In genomic region chr9:70782191-70782590, GRCm38 (mm10) we compare ENCODE assay signal across 31 mouse cellular contexts.
A peak's percentile ranks its signal among the peaks of the same experiment; 100 is the strongest.
DNase-seq lines count a peak whose midpoint lies in the region; ATAC-seq and TF ChIP-seq lines count a peak whose summit lies in the region.
"Had no signal": no experiment of that assay in that cellular context is flagged by ENCODE, and none has a peak within 500 bp of the region (broad histone marks: within the 10 kb centered on the region; RNA-seq: fewer than 3 reads in every experiment).

No protein-coding gene starts in this region.

- 50% methylated on average over 3 of the region's 3 CpGs for WGBS in embryonic facial prominence, embryonic 13.5 days
- WGBS in stomach, postnatal 0 days, result 86% methylated on average over 3 of the region's 3 CpGs

- peaks cover 16% of the 10 kb centered on the region for H3K36me3 ChIP-seq in embryonic facial prominence, embryonic 13.5 days
- H3K36me3 ChIP-seq in stomach, postnatal 0 days (ENCODE audit: control insufficient read depth, insufficient read depth, low read length), result peaks cover 6% of the 10 kb centered on the region; the same call in 1 of the 2 replicates
- H3K36me3 ChIP-seq: intestine, embryonic 15.5 days had no signal

- intact Hi-C loops in heart, postnatal 14 days (cut with DNase I), result no loop called here

- H3K4me1 ChIP-seq in embryonic facial prominence, embryonic 13.5 days, result 0 out of 2 replicates have a peak, but pooled peaks cover 2% of the 10 kb centered on the region
- no peaks in the 10 kb centered on the region for H3K4me1 ChIP-seq in stomach, postnatal 0 days (replicated peaks; ENCODE audit: control insufficient read depth, insufficient read depth)
- H3K4me1 ChIP-seq: heart, embryonic 10.5 days; hindbrain, embryonic 12.5 days; intestine, embryonic 15.5 days; neural tube, embryonic 13.5 days had no signal

- no peaks in the 10 kb centered on the region for H3K9me3 ChIP-seq in embryonic facial prominence, embryonic 13.5 days
- no peaks in the 10 kb centered on the region for H3K9me3 ChIP-seq in stomach, postnatal 0 days (ENCODE audit: control insufficient read depth, low read length)
- H3K9me3 ChIP-seq: heart, embryonic 10.5 days; heart, embryonic 15.5 days; hindbrain, embryonic 12.5 days; intestine, embryonic 15.5 days; liver, embryonic 12.5 days; neural tube, embryonic 13.5 days had no signal

- H3K27me3 ChIP-seq in embryonic facial prominence, embryonic 13.5 days, result no peaks in the 10 kb centered on the region
- no peaks in the 10 kb centered on the region for H3K27me3 ChIP-seq in stomach, postnatal 0 days (ENCODE audit: control insufficient read depth, insufficient read depth, low read length)
- H3K27me3 ChIP-seq: CH12.LX; heart, embryonic 15.5 days; hindbrain, embryonic 12.5 days; intestine, embryonic 15.5 days; liver, embryonic 12.5 days; neural tube, embryonic 13.5 days had no signal

- peak; percentile 66; the same call in 1 of the 2 replicates for ATAC-seq in cerebellum, adult (ENCODE audit: insufficient number of reproducible peaks, low FRiP score, low TSS enrichment)
- ATAC-seq in embryonic facial prominence, embryonic 13.5 days (ENCODE audit: insufficient number of reproducible peaks, insufficient read depth, low FRiP score, low TSS enrichment, low read depth), result no peak
- no peak for ATAC-seq in stomach, postnatal 0 days (ENCODE audit: low FRiP score, low TSS enrichment)
- ATAC-seq: activated CD4-positive, CD25-positive, alpha-beta regulatory T cell, adult 4 months; forebrain, embryonic 14.5 days; hindbrain, postnatal 0 days; intestine, embryonic 15.5 days; liver, embryonic 12.5 days; lung, postnatal 0 days; midbrain, embryonic 16.5 days had no signal

- no peak overlapping the region for H3K4me2 ChIP-seq in embryonic facial prominence, embryonic 13.5 days
- no peak overlapping the region for H3K4me2 ChIP-seq in stomach, postnatal 0 days (replicated peaks; ENCODE audit: low read depth)
- H3K4me2 ChIP-seq: heart, embryonic 15.5 days; hindbrain, embryonic 12.5 days; intestine, embryonic 15.5 days; liver, embryonic 12.5 days; neural tube, embryonic 13.5 days had no signal

- H3K27ac ChIP-seq in embryonic facial prominence, embryonic 13.5 days, result 0 out of 2 replicates have a peak overlapping the region, but pooled peaks have one; percentile 39
- no peak overlapping the region for H3K27ac ChIP-seq in stomach, postnatal 0 days (replicated peaks)
- H3K27ac ChIP-seq: heart, embryonic 10.5 days; heart, embryonic 15.5 days; hindbrain, embryonic 12.5 days; hindbrain, postnatal 0 days; intestine, embryonic 15.5 days; kidney, postnatal 0 days; liver, embryonic 12.5 days; neural tube, embryonic 13.5 days had no signal

- no peak overlapping the region for H3K9ac ChIP-seq in embryonic facial prominence, embryonic 13.5 days
- no peak overlapping the region for H3K9ac ChIP-seq in stomach, postnatal 0 days (ENCODE audit: low read length)
- H3K9ac ChIP-seq: heart, embryonic 15.5 days; hindbrain, embryonic 12.5 days; intestine, embryonic 15.5 days; liver, embryonic 12.5 days; neural tube, embryonic 13.5 days had no signal

- no peak for TF ChIP-seq CTCF in stomach, postnatal 0 days (IDR thresholded peaks at IDR 0.05; ENCODE audit: low read depth)

- H3K4me3 ChIP-seq in embryonic facial prominence, embryonic 13.5 days, result no peak overlapping the region
- H3K4me3 ChIP-seq in stomach, postnatal 0 days (ENCODE audit: low read depth, low read length), result no peak overlapping the region
- H3K4me3 ChIP-seq: heart, embryonic 10.5 days; heart, embryonic 15.5 days; hindbrain, embryonic 12.5 days; intestine, embryonic 15.5 days; liver, embryonic 12.5 days; myocyte; neural tube, embryonic 13.5 days had no signal

- no peak for DNase-seq in cerebellum, postnatal 4 days (ENCODE audit: low spot score in 2 of 2)
- DNase-seq in cerebellum, adult 11-12 months, result peak; percentile 33
- peak; percentile 47 for DNase-seq in cerebellum, adult 9-11 months
- DNase-seq in stomach, postnatal 0 days (ENCODE audit: low spot score), result no peak
- DNase-seq in heart, postnatal 14 days, result no peak
- DNase-seq: adrenal gland, adult 2 months; gastrocnemius, postnatal 25 days; heart, adult 11 months; heart, postnatal 36 days; kidney, adult 8-10 months; layer of hippocampus, postnatal 36 days; left cerebral cortex, postnatal 4 days; lung, adult 18-20 months; lung, postnatal 4 days; right cerebral cortex, postnatal 14 days had no signal

- TF ChIP-seq EP300 in stomach, postnatal 0 days (optimal IDR thresholded peaks at IDR 0.05), result no peak

Comparison
In these comparisons a context has a peak if more than half of its experiments do, and no peak if none do; other contexts are left out.
1. DNase-seq: peak in cerebellum, adult 11-12 months (single experiment) and cerebellum, adult 9-11 months (single experiment); none in cerebellum, postnatal 4 days (0 of 2), stomach, postnatal 0 days (single experiment) and heart, postnatal 14 days (0 of 2).